Mouse (Mus musculus) MN1 (cell line): Measurements from ENCODE around the gene Crybb3.

Experiments
- DNase-seq: peaks from one replicate; pipeline ENCODE4 v3.0.0-alpha.2; 2016; ENCODE audit warnings: low spot score

Crybb3 gene

DNA sequence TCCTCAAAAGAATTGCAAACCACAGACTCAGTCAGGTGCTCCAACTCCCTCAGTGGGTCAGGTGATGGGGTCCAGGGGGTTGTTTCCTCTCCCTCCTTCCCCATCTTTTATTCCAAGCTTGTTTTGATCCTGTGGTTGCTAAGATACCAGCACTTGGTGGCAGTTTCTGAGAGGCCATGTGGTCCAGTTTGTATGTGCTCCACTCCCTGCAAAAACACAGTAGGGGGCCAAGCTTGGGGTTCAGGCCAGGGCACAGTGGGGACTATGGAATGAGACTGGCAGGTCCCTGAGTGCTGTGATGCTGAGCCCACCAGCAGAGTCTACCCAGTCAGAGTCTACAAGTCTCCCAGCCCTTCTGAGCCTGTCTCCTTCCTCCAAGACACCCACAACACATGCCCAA, 31.5 kb downstream of the Crybb3 start:
- no peak for DNase-seq

DNA sequence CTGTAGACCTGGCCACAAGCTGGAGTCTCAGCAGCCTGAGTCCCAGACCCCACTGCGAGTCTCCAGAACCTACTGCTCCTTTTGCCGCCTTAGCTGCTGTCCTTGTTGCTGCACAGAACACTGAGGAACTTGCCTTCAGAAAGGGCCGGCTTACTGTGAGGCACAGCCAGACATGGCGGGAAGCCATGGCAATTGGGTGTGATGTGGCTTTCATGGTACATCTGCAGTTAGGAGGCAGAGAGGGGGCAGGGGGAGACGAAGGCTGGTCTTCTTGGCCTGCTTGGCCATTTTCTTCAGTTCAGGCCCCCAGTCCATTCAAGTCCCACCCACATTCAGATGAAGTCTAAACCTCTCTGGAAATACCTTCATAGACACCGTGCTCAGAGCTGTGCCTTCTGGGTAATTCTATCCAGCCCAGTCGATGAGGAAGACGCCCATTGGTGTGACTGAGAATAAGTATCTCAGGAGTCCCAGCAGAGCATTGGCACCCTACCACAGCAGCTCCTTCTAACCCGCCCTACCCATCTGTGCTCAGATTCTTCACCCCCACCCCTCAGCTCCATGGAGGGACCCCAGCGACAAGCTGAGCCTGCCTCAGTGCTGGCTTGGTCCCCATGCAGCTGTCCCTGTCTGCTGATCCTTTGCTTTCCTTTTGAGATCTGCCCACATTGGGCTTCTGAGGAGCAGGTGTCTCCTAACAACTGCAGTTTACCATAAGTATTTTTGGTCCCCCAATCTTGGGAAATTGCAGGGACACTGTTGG, 35.7 kb downstream of the Crybb3 start:
- no peak for DNase-seq

DNA sequence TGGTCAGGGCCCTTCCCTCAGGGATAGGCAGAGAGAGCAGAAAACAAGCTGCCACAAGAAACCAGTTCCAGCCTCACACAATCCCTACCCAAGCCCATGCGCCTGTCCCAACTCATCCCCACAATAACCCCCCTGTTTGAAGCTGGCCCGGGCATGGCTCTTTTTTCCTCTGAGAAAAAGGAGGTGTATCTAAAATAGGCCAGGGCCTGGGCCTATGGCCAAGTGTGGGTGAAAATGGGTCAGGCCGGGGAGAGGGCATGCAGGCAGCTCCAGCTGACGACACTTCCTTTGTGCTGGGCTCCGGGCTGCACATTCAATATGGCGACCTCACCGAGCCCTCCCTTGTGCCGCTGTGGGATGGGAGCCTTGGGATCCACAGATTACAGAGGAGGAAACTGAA, 37.9 kb downstream of the Crybb3 start:
- DNase-seq, result no peak

DNA sequence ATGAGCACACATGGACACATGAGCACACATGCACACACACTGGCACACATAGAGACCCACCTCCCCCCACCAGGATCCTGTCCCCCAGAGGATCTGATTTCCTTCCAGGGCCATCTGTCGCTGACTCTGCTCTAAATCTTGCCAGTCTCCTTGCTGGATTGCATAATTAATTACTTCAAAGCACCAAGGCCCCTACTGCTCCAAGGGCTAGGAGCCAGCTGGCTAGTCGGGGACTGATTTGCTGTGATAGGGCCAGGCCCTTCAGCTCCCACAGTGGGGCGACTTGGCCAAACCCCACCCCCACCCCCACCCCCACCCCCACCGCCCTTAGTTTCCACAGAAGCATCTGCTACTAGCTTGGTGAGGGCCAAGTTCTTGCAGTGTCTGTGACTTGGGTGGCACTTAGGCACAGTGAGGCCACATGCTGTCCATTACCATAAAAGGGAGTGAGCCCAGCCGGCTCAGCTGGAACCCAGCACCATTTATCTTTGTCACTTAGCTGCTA, 39.8 kb downstream of the Crybb3 start:
- DNase-seq, result peak; percentile 85

DNA sequence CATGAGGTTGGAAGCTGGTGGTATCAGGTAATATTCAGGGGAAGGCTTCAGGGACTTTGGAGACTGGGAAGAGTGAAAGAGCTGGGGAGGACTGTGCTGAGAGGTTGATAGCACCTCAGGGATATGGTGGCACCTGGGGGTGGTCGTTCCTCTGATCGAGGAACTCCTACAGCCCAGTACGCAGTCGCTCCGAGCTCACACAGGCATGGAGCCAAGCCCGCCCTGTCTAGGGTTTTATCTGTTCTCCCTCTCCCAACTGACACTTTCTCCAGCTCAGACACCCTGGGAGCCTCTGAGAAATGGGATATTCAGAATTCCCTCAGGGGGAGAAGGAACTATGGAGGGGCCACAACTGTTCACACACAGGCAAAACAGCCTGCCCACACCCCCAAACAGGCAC, 40.6 kb downstream of the Crybb3 start:
- DNase-seq, result no peak

DNA sequence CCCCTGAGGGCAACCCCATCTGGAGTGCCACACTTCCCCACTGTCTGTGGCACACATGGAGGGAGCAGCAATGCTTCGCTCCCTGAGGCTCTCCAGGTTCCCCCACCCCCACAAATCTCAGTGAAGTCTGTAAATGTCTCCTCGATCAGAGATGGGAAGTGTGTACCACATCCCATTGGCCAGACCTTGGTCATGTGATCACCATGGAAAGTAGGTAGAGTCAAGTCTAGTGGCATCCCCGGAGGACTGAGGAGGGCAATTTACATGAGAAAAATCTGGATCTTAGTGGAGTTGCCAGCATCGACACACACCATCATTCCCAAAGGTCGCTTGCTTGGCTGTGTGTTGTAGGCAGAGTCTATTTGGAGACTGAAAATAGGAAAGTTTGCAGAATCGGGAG, 42.8 kb downstream of the Crybb3 start:
- no peak for DNase-seq

DNA sequence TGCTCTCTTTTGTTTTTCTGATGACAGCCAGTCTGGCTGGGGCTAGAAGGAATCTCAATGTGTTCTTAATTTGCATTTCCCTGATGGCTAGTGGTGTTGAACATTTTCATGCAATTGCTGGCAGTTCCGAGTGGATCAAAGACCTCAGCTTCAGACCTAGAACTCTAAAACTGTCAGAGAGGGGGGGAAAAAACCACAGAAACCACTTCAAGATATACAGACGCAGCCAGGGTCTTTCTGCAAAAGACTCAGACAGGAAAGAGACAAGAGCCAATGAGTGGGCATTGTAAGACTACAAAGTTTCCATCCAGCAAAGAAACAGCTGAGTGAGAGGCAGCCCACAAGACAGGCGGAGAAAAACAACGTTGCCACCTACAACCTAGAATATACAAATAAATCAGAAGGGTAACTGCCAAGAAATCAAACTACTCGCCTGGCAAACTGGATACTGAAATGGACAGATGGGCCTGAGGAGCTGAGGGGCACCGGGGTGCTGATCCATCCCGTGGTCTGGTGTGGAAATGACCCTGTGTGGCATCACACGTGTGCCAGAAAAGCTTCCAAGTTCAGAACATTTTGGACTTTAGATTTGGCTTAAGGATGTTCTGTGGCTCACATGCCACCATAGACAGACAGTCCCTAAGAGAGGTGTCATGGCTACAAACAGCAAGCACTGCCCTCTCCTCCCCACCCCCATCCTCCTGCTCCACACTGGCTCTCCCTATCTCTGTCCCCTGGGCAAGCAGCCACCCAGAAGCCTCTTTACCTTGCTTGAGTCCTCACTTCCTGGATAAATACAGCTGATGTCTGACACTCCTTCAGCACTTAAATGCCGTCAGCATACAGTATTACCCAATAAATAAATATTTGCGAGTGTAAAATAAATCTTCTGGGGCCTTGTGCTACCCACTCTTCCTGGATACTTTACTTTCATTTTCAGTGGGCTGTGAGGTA, 46.0 kb downstream of the Crybb3 start:
- DNase-seq, result no peak

DNA sequence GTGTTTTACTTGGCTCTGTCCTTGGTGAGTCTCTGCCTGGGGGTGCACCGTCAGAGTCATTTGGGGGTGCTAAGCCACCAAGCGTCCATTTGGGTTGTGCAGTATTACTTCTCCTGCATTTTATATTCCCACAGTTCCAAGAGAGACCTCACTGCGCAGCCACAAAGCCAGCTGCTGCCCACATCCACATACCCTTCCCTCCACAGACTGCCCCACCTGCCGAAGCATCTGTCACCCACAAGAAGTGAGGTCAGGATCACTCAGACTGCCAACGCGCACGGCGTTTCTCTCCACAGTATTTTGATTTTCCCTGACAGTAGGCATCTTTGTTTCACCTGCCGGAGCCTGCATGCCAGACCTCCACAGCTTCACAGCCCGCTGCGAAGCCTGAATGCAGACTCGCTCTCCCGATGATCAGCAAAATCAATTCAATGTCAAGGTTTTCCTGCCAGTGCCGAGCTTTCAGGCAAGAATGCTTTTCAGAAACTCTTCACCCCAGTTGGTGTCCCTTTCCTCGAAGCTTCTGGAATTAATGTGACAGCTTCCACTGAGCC, 50.1 kb downstream of the Crybb3 start:
- no peak for DNase-seq

DNA sequence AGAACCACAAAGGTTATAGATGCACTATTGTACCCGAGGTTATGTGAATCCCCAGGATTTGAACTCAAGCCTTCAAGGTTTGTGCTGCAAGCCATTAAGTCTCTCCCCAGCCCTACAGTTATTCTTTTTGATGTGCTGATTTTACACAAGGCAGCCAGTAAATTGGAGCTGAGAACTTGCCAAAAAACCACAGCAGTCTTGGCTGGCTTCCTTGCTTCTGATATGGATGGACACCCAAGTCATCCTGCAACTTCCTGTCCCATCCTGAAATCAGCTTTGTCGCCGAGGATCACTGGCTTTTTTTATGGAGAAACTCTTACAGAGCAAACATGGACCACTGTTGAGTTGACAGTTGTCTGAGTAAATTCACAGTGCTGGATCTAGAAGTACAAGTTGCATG, 51.3 kb downstream of the Crybb3 start:
- DNase-seq, result no peak

DNA sequence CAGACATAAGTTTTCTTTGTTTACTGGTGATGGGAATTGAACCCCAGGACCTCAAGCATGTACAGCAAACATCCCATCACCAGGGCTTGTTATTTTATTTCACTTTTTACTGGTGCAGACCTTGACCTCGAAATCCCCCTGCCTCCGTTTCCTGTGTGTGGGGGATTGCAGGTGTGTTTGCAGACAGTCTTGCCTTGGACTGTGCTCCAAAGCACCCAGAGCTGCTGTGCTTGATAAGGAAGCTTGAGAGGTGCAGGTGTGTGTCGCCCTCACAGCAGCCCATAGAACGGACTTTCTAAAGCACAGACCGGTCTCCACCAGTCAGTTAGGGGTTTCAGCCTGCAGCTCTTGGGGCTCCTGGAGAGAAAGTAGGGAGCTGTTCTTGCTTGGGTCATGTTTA, 54.7 kb downstream of the Crybb3 start:
- no peak for DNase-seq
